Mouse (Mus musculus) urinary bladder, adult 2 months (tissue): ENCODE data around the gene 1700025C18Rik. TPM values are rescaled to one million over a fixed set of nuclear protein-coding genes. Genes with fewer than 3 reads are reported as not detected.

ENCODE experiments used
- DNase-seq: peaks from one replicate; pipeline ENCODE4 v3.0.0; 2022; ENCODE audit warnings: low spot score
- polyA plus RNA-seq: library from polyadenylated mRNA; depleted of rRNA; stranded (reverse); fragments of >200 nt; gene quantifications from 2 replicates; pipeline ENCODE4 v1.2.3, GENCODE M21; 2012; rRNA removed

The 1700025C18Rik gene
- polyA plus RNA-seq, 1 experiment = not detected

- DNase-seq = no peak
Observed at GRCm38 (mm10) chr2:165037415-165037814, 53.1 kb downstream of the 1700025C18Rik start.

- DNase-seq = no peak
Observed at GRCm38 (mm10) chr2:165035058-165035431, 55.5 kb downstream of the 1700025C18Rik start.

- DNase-seq = peak; percentile 98
Observed at GRCm38 (mm10) chr2:165034131-165035057, 56.2 kb downstream of the 1700025C18Rik start, which contains the start of gene Ncoa5. Gene Ncoa5 (minus strand): TSS chr2:165034867.

- no peak for DNase-seq
Observed at GRCm38 (mm10) chr2:165033306-165033705, 57.2 kb downstream of the 1700025C18Rik start.

- DNase-seq = no peak
Observed at GRCm38 (mm10) chr2:165032533-165032932, 58.0 kb downstream of the 1700025C18Rik start.

Other genes starting within 250 kb of the 1700025C18Rik start
- 247 and 252 TPM in 2 replicates for gene Pltp, start 233.0 kb downstream of the 1700025C18Rik start, polyA plus RNA-seq
- gene Pcif1, start 211.4 kb downstream of the 1700025C18Rik start, polyA plus RNA-seq = 27.8 and 29.4 TPM in 2 replicates
- gene Zfp335, start 179.0 kb downstream of the 1700025C18Rik start, polyA plus RNA-seq = 15.6 and 16.3 TPM in 2 replicates
- 13.0 and 13.5 TPM in 2 replicates for gene Mmp9, start 150.0 kb downstream of the 1700025C18Rik start, polyA plus RNA-seq
- 1.0 and 1.2 TPM in 2 replicates for gene Slc12a5, start 129.9 kb downstream of the 1700025C18Rik start, polyA plus RNA-seq
- 30.9 and 33.6 TPM in 2 replicates for gene Ncoa5, start 55.9 kb downstream of the 1700025C18Rik start, polyA plus RNA-seq
- gene Cd40, start 35.1 kb downstream of the 1700025C18Rik start, polyA plus RNA-seq = 8.6 and 9.5 TPM in 2 replicates
- gene Cdh22, start 144.1 kb upstream of the 1700025C18Rik start, polyA plus RNA-seq = 0.98 and 1.1 TPM in 2 replicates
- 36.0 and 36.1 TPM in 2 replicates for gene Slc35c2, start 197.1 kb upstream of the 1700025C18Rik start, polyA plus RNA-seq
- 33.8 and 36.2 TPM in 2 replicates for gene Elmo2, start 235.7 kb upstream of the 1700025C18Rik start, polyA plus RNA-seq